Mouse (Mus musculus) lung, postnatal 4 days (tissue): ENCODE data around the gene Abcc10.

ENCODE experiments used
- DNase-seq, 2 experiments: peaks; one replicate each; pipeline ENCODE4 v3.0.0; 2021

Abcc10 gene

DNA sequence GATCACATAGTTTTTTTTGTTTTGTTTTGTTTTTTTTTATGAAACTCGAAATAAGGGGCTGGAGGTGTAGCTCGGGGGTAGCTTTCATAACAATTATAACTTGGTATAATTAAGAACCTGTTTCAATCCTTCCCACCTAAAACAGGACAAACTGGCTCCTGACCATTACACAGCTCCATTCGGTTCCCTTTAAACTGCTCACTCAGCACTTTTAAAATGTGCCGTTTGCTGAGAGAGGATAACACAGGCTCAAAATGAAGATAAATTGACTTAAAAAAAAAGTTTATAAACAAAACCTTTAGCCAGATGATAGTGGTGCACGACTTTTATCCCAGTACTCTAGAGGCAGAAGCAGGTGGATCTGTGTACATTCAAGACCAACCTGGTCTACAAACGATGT, 42.7 kb downstream of the Abcc10 start:
- DNase-seq = no peak

- no peak for DNase-seq
Measured at GRCm38 (mm10) chr17:46284653-46285052, 43.5 kb downstream of the Abcc10 start.

DNA sequence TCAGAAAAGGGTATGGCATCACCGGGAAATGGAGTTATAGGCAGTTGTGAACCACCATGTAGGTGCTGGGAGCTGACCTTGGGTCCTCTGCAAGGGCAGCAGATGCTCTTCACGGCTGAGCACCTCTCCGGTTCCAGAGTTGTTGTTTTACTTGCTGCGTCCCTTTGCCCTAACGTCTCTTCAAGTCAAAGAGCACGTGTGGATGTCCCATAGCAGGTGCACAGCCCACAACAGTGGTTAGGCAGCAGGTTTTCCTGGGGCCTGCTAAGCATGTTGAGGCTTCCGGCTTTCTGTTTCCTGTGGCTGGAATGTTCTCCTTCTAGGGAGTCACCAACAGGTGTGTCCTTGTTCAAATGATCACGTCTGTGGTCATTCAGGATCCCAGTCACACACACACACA, 44.2 kb downstream of the Abcc10 start:
- no peak for DNase-seq

- DNase-seq = no peak
Measured at GRCm38 (mm10) chr17:46283140-46283539, 45.0 kb downstream of the Abcc10 start.

DNA sequence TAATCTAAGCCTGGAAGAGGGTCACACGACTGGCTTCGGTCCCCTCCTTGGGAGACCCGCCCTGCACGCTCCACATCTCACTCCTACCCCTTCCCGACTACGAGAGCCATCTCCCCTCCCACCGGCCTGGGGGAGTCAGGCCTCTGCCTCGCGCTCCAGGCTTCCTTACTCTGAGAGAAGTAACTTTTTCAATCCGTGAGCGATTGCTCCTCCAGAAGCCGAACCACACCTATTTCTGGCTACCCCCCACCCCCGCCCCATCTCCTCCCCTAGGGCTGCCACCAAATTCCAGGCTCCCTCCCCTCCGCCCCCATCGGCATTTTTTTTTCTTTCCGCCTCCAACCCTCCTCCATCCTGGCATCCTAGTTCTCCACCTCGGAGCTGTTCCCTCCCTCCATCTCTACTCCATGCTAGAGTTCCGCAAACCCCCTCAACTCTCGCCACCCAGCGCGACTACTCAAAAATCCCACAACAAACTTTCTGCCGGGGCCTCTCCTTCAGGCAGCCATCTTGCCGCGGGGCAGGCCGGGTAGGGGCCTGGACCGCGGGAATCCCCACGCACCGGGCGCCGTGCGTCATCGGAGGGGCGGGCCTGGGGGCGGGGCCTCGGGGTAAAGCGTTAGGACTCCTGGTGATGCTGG, 45.5 kb downstream of the Abcc10 start, which contains the start of gene Tjap1:
Gene Tjap1, minus strand, starts transcription at position 544 of the 641 bp plus-strand sequence.
- DNase-seq = peak; percentile 90 to 91

- DNase-seq = no peak
Measured at GRCm38 (mm10) chr17:46278011-46278765, 50.0 kb downstream of the Abcc10 start.

DNA sequence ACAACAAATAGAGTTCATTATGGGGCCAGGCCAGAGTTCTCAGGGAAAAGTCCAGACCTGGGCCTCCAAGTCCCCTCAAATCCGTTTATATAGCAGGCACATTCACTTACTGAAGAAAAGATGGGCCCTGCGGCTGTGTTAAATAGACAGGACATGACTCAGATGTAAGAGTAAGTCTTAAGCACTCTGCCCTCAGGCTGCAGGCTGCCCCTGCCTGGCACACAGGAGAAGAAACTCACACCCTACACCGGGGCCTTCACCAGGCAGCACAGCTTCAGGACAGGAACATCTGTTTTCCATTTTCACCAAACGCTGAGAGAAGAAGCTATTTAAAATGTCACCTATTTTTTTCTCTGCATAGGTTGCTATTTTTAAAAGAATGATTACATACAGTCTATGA, 50.6 kb downstream of the Abcc10 start:
- no peak for DNase-seq

- DNase-seq = no peak
Measured at GRCm38 (mm10) chr17:46275506-46275905, 52.6 kb downstream of the Abcc10 start.

DNA sequence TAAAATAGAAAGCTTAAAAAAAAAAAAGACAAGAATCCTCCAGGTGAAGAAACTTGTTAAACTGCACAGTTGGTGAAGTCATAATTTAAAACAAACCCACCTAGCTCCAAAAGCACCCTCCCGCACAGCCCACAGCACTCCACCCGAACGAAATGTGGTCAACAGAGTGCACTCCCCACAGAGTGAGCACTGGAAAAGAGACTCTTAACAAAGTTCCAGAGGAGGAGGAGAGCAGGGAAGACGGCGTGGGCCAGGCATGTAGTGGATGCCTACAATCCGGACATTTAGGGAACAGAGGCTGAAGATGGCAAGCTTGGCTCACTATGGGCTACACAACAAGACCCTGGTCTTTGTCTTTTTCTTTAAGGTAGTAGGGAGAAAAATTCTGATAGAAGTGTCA, 53.1 kb downstream of the Abcc10 start:
- no peak for DNase-seq

DNA sequence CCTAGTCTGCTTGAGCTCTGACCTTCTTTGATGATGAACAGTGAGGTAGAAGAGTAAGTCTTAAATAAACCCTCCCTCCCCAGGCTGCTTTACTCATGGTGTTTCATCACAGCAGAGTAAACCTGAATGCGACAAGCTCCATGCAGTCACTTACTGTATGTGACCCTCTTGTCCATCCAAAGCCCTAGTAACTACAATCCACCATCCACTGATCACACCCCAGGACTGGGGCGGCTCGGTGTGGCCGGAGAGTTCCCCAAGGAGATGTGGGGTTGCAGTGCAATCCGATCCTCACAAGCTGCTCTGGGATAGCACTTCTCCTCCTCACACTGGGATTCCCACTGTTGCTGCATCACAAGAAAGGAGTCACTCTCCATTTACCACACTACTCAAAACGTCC, 53.7 kb downstream of the Abcc10 start:
- DNase-seq = no peak

GRCm38 (mm10) chr17:46273803-46274236, 54.3 kb downstream of the Abcc10 start:
- DNase-seq = no peak

DNA sequence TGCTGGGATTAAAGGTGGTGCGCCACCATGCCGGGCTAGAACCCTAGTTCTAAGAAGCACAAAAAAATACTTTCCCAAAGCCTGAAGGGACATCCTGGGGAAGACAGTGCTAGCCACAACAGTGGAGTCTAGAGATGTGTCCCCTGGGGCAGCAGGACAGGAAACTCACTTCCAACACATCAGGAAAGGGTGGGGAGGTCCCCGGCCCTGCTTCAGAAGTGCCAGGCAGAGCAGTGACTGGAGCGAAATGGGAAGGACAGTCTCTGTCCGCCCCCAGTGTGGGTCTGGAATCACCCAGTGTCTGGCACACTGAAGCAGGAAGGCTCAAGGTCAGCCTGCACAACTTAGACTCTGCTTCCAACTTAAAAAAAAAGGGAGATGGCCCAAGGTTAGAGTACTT, 55.5 kb downstream of the Abcc10 start:
- DNase-seq = no peak

GRCm38 (mm10) chr17:46272058-46272457, 56.1 kb downstream of the Abcc10 start:
- DNase-seq = no peak

DNA sequence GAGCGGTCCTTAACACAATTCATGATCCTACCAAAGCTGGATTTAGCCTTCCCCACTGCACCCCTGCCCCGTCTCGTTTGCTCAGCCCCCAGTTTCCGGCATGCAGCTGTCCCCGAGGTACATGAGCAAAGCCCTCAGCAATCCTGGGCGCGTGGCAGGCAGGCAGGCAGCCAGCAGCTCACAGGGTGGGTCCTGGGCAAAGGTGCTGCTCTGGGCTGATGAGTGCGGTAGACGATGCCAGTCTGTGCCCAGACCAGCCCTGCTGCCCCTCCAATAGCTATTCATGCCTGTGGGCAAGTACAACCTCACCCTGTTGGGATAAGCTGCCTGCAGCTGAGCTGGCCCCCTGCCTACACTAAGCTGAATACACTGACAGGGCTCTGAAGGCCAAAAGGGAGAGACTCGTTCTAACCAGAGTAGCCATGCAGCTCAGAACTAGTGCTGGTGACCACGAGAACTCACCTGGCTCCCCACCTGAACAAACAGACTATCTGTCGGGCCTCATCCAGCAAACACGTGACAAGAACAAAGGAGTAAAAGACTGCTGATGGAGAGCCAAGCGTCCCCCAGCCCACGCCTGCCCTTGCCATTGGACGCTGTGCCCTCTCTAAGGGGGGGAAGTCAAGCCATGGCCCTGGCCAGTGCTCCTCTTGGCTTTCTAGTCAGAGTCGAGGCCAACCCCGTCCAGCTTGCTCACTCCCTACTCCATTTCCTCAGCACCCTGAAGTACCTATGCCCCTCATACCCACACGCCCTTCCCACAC, 58.2 kb downstream of the Abcc10 start:
- DNase-seq = peak; percentile 18 to 49

- no peak for DNase-seq
Measured at GRCm38 (mm10) chr17:46268026-46268720, 60.0 kb downstream of the Abcc10 start.

DNA sequence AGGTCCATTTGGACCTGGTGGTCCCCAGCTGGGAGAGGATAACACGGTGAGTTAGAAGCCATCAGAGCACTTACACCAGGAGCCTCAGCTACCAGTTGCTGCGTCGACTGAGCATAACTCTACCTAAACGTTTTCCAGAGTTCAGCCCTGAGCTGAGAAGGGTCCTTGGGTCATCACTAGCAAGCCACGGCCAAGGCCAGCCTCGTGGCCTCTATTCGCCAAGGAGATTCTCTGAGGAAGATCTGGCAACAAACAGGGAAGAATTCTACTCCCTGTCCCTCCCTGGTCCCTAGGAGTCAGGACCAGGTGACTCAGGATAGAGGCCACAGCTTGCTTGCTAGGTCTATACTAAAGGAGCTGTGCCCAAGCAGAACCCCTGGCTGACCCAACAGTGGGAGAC, 60.6 kb downstream of the Abcc10 start:
- DNase-seq = no peak

DNA sequence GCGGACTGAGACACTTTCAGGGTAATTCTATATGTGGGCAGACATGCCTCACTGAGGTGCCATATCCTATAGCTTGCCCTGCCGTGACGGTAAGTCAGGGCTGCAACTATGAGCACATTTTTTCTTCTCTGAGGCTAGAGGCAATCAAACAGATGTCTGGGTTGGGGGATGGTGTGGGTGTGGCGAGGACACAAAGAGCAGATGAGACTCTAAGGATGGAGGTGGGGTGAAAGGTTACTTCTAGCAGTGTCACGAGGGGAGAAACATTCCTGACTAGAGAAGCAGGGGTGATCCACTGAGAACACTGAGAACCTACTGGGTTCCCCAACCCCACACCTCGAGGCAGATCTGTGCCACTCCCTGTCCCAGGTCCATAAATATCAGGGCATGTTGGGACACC, 61.2 kb downstream of the Abcc10 start:
- DNase-seq = no peak

GRCm38 (mm10) chr17:46265918-46266618, 62.1 kb downstream of the Abcc10 start:
- peak; percentile 85 to 87 for DNase-seq

DNA sequence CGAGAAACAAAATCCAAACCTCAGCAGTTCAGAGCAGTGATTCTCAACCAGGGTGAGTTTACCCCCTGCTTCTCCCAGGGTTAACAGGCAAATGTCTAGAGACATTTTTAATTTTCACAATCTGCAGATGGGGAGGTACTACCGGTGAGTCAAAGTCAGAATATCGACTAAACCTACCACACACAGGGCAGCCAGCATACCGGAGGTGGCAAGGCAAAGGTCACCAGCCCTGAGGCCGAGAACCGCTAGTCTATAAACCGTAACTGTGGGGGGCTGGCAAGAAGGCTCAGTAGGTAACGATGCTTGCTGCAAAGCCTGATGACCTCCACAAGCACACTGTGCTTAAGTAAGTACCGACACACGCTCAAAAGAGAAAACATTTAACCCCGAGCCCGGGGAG, 62.6 kb downstream of the Abcc10 start:
- DNase-seq = no peak

GRCm38 (mm10) chr17:46262201-46262694, 65.9 kb downstream of the Abcc10 start:
- DNase-seq = no peak

- DNase-seq = peak in 1 of 2 experiments; percentile 31
Measured at GRCm38 (mm10) chr17:46259675-46260074, 68.5 kb downstream of the Abcc10 start.
